In genomic region chrX:93857756-93858155, GRCm38 (mm10) we compare ENCODE assay signal across 21 mouse cellular contexts.
"Had no signal": no experiment of that assay in that cellular context is flagged by ENCODE, and none has a peak within 500 bp of the region (broad histone marks: within the 10 kb centered on the region; RNA-seq: fewer than 3 reads in every experiment).

No protein-coding gene starts in this region.

- H3K4me2 ChIP-seq: limb, embryonic 12.5 days; limb, embryonic 15.5 days; liver, embryonic 11.5 days; lung, embryonic 15.5 days; midbrain, embryonic 13.5 days; neural tube, embryonic 13.5 days had no signal

- H3K9me3 ChIP-seq: limb, embryonic 12.5 days; limb, embryonic 15.5 days; lung, embryonic 15.5 days; megakaryocyte, embryonic 14.5 days; midbrain, embryonic 10.5 days; midbrain, embryonic 13.5 days; neural tube, embryonic 13.5 days had no signal

- H3K4me1 ChIP-seq: limb, embryonic 12.5 days; limb, embryonic 15.5 days; lung, embryonic 15.5 days; midbrain, embryonic 10.5 days; midbrain, embryonic 13.5 days; neural tube, embryonic 13.5 days had no signal

- ATAC-seq: inflammation-experienced regulatory T-cells, adult 6 months; intestine, embryonic 16.5 days; liver, postnatal 0 days; midbrain, embryonic 13.5 days; midbrain, embryonic 16.5 days had no signal

- DNase-seq: left cerebral cortex, postnatal 4 days; liver, postnatal 0 days; lung, postnatal 10 days; lung, postnatal 36 days; retina, postnatal 1 day; right cerebral cortex, postnatal 25 days; thymus, adult 18-20 months; thymus, postnatal 36 days had no signal

- H3K27ac ChIP-seq: limb, embryonic 12.5 days; limb, embryonic 15.5 days; liver, embryonic 14.5 days; lung, embryonic 15.5 days; midbrain, embryonic 10.5 days; midbrain, embryonic 13.5 days; neural tube, embryonic 13.5 days had no signal

- H3K27me3 ChIP-seq: midbrain, embryonic 13.5 days; neural tube, embryonic 13.5 days had no signal

- H3K9ac ChIP-seq: limb, embryonic 12.5 days; limb, embryonic 15.5 days; liver, embryonic 14.5 days; liver, postnatal 0 days; lung, embryonic 15.5 days; midbrain, embryonic 13.5 days; neural tube, embryonic 13.5 days had no signal

- H3K36me3 ChIP-seq: limb, embryonic 12.5 days; limb, embryonic 15.5 days; lung, embryonic 15.5 days; midbrain, embryonic 10.5 days; midbrain, embryonic 13.5 days; neural tube, embryonic 13.5 days had no signal

- H3K4me3 ChIP-seq: limb, embryonic 12.5 days; limb, embryonic 15.5 days; lung, embryonic 15.5 days; megakaryocyte, embryonic 14.5 days; midbrain, embryonic 10.5 days; midbrain, embryonic 13.5 days; myocyte; neural tube, embryonic 13.5 days had no signal
